Mouse (Mus musculus) ZHBTc4 (cell line): ENCODE data around the gene Olfr1495.

Experiments used
- DNase-seq: peaks from one replicate; pipeline ENCODE4 v3.0.0-alpha.2; 2011; ENCODE audit warnings: low read depth, low spot score

Gene Olfr1495

DNA sequence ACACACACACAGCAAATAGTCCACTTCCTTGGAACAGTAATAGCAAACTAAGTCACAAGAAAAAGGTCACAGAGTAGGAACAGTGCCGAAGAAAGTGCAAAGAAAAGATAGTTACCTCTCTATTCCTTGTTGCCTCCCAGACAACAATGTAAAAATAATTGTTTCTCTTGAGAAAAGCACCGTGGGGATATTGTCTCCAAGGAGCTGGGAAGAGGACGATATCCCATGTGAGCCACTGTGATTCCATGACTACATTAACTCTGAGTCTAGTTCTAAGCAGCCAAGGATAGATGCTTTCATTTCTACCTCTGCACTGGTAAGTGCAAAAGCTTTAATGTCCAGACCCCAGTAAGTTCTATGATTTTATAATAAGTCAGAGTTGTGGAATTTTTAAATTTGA, at the start of gene Olfr1495:
Gene Olfr1495 (plus strand): TSS at position 301 of the 400 bp plus-strand sequence.
- DNase-seq, result no peak

DNA sequence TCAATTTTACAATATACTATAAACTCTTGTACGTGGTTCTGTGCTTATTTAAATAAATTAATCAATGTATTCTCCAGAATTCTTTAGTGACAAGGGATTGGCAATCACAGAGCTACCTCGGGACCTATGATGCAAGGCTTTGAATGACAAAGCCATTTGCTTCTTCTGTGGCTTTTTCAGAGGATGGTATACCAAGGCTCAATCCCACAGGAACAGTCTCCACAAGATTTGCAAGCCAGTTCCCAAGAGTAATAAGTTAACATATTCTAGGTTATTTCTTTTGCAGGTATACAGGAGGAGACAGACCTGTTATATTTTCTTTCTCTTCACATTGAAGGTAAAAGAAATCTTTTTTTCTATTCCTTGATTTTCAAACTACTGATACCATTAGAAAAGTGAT, 41.4 kb upstream of the Olfr1495 start, which contains the start of gene Olfr1493-ps1:
Gene Olfr1493-ps1 (plus strand): TSS at position 301 of the 400 bp plus-strand sequence.
- no peak for DNase-seq

DNA sequence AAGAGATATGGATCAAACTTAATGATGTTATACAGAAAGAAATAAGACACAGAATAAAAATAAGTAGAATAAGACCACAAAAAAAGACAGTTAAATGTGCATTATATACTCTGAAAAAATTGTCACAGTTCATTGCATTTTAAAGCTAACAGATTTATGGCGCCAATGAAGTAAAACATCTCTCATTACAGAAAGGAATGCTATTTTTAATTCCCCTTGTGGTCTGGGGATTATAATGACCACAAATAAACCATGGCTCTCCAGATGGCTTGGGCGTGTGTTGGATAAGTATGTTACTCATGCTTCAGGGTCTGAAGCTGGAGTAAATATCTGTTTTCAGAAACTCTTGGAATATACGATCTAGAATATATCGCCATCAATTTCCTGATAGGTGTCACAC, 25.0 kb upstream of the Olfr1495 start, which contains the start of gene Olfr1494:
Gene Olfr1494 (plus strand): TSS at position 301 of the 400 bp plus-strand sequence.
- no peak for DNase-seq

DNA sequence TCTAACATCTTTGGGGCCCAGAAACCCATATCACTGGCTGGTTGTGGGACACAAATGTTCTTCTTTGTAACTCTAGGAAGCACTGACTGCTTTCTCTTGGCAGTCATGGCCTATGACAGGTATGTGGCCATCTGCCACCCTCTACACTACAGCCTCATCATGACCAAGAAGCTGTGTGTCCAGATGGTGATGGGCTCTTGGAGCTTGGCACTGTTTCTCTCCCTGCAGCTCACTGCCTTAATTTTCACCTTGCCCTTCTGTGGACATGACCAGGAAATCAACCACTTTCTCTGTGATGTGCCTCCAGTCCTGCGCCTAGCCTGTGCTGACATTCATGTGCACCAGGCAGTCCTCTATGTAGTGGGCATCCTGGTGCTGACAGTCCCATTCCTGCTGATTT, 15.0 kb upstream of the Olfr1495 start:
- DNase-seq, result no peak

DNA sequence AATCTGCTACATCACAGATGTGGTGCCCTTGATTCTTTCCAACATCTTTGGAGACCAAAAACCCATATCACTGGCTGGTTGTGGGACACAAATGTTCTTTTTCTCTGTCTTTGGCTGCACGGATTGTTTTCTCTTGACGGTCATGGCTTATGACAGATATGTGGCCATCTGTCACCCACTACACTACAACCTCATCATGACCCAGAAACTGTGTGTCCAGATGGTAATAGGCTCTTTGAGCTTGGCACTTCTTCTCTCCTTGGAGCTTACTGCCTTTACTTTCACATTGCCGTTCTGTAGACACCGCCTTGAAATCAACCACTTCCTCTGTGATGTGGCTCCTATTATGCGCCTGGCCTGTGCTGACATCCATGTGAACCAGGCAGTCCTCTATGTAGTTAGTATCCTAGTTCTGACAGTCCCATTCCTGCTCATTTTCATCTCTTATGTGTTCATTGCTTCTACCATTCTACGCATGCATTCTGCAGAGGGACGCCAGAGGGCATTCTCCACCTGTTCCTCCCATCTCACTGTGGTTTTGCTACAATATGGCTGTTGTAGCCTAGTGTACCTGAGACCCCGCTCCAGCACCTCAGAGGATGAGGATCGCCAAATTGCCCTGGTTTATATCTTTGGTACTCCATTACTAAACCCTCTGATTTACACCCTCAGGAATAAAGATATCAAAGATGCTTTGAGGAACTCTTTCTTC, 4.3 kb downstream of the Olfr1495 start:
- DNase-seq, result peak; percentile 52

DNA sequence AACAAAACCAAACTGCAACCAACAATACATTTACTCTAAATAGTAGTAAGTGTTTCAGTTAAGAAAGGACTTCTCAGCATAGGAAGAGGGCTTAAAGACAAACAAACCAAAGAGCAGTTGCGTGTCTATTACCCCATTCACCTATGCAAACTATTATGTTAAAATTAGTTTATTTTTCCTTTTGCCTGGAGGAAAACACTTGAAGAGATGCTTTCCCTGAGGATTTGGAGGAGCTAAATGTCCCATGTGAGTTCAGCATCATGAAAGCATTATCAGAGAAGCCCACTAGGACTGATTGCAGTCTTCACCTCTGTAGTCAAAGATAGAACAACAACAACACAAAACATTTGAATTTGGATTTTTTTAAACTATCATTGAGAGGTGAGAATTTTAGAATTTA, 13.2 kb downstream of the Olfr1495 start, which contains the start of gene Olfr1496:
Gene Olfr1496 (plus strand): TSS at position 301 of the 400 bp plus-strand sequence.
- no peak for DNase-seq

DNA sequence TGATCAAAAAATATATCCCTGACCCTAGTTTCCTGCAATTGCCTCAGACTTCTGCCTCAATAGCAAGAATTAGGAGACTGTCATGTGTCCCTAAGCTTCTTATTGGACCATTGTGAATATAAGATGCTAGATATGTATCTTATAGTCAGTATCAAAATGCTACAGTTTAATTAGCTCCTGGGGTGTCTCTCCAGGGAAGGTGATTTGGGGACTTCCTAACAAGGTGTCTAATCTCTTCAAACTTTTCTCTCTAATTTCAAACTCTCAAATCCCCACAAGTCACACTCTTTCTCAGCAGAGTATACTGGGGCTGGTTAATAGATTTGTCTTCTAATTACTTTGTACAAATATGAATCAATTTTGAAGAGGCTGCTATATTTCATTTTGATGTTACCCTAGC, 33.7 kb downstream of the Olfr1495 start, which contains the start of gene Olfr1497:
Gene Olfr1497 (minus strand): TSS at position 101 of the 400 bp plus-strand sequence.
- no peak for DNase-seq

DNA sequence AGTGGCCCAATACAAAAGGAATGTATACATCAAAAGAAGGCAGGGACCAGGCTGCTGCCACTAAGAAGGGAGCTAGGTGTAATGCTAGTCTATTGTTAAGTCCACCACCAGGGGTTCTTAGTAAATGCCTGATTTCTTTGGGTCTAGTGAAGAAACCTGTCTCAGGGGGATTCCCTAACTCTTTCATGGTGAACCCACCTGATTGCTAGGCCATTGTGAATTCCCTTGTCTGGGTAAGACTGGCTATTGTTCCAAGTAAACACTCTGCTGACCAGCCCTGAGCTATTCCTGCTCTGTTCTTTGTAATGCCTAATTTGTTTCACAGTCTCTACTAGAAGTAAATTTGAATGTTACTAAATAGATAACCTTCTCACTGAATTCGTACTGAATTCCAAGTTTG, 41.1 kb downstream of the Olfr1495 start:
- DNase-seq, result peak; percentile 89

DNA sequence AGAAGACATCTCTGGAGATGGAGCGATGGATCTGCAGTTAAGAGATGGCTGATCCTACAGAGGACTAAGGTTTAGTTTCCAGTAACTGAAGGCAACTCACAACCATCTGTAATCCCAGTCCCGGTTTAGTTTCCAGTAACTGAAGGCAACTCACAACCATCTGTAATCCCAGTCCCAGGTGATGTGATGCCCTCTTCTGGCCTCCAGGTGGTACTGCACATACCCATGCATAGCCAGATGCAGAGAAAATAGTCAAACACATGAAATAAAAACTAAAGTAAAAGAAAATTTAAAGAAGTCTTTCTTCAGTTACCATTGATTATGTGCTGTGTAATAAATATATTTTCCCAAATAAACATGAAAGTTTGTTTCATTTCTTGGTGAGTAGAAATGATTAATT, 48.4 kb downstream of the Olfr1495 start:
- DNase-seq, result peak; percentile 59

DNA sequence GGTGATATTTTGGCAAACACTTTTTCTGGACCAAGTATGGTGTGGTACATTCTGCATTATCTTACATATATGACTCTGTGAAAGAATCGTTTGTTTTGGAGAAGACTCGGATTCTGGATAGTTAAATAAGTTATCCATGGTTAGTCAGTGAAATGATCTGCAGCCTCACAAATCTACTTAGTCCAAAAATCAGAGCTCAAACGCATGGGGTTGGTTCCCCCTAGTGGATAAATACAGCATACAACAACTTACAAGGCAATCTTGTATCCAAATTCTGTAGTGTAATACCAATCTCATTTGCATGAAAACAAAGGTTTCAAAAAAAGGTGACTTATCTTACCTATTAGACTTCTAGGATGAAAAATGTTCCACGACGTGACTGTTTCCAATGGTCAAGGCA, 54.4 kb downstream of the Olfr1495 start:
- peak; percentile 54 for DNase-seq

DNA sequence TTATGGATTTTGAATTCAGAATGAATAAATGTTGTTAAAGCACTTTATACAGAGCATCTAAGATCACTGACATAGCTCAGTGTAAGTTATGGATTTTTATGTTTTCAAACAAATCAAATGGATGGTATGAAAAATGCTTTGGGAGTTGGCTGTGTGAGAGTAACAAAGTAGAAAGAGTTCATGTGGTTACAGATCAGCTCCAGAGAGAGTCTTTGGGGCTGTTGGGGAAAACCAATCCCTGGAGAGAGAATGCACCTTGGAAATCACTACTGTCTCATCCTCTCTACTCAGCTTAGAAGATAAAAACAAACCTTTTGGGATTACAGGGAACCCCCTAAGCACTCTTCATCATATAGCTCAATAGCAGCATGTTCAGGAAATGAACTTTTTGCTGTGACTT, 54.9 kb downstream of the Olfr1495 start, which contains the start of gene Olfr1499:
Gene Olfr1499 (minus strand): TSS at position 101 of the 400 bp plus-strand sequence.
- no peak for DNase-seq
